Mouse (Mus musculus) mature B cell (primary cell): ENCODE data around the gene Sh3d19.

Source experiments
- in situ Hi-C: fragments of 300-500 bp; cut with MboI; formaldehyde crosslinking; loops from 2 replicates; pipeline ENCODE4 v1.14.3; 2019

Gene Sh3d19

DNA sequence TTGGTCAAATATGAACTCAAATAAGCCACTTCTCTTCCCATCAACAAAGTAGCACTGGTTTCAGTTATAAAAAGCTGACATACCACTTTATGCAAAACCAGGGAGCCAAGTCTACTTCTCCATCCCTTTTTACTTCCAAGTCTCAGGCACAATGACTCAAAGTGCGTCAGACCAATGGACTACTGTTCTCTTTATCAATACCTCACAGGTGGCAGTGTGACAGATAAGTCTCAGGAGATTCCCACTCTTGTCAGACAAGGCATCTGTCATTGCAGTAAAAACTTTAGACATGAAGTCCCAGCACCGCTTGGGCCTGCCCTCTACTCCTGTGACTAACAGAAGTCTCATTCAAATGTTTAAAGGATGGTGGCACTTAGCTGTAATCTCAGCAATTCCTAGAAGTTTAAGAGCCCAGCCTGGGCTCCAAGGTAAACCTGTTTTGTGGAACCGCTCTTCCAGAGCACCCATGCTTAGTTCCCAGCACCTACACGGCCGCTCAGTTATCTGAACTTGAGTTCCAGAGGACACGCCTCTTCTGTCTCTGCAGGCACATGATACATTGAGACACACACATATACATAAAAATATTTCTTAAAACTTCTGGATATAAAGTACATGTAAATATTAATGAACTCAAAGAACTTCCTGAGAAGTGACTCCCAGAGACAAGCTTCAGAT is 165.1 kb downstream of the Sh3d19 start:
- in situ Hi-C loops, result no loop called here

- in situ Hi-C loops, result no loop called here
These were observed 166.1 kb downstream of the Sh3d19 start for GRCm38 (mm10) chr3:86136936-86137574.

- in situ Hi-C loops, result loop anchor here (5.0 kb wide), 1 partner anchor 83 kb away; the partner anchor contains the start of gene Lrba
These were observed 168.8 kb downstream of the Sh3d19 start for GRCm38 (mm10) chr3:86139660-86140059.

- in situ Hi-C loops, result loop anchor here (5.0 kb wide), 1 partner anchor 81 kb away; the partner anchor contains the start of gene Lrba
These were observed 170.5 kb downstream of the Sh3d19 start for GRCm38 (mm10) chr3:86141366-86141765.

- in situ Hi-C loops, result loop anchor here (5.0 kb wide), 1 partner anchor 80 kb away; the partner anchor contains the start of gene Lrba
These were observed 171.0 kb downstream of the Sh3d19 start for GRCm38 (mm10) chr3:86141886-86142262.

DNA sequence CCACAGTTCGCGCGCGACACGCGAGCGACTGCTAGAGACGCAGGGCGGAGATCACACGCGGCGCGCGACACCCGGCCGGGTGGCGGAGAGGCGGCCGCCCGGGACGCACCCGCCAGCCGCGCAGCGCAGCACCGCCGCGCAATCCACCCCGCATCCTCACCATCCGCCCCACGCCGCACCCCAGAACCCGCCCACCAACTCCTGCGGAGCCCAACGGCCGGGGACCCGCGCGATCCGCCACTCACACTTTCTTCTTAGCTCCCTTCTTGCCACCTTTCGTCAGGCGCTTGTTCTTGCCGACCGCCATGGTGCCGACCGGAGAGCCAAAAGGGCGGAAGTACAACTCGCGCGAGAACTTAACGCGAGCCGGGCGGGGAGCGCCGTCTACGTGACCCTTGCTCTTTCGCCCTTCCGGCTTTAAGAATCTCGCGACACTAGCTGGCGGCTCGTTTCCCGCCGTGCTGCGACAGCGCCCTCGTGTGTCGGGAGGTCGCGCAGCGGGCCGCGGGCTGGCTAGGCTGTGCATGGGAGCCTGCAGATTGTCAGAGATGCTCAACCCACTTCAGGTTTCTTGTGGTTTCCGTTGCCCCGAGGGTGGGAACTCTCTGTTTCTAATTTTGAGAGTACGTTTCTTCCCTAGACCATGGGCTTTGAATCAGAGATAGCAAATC is 171.5 kb downstream of the Sh3d19 start, which contains the start of gene Rps3a1:
Rps3a1 (minus strand) TSS at position 440 of the 671 bp plus-strand sequence.
- in situ Hi-C loops, result loop anchor here (5.0 kb wide), 1 partner anchor 80 kb away; the partner anchor contains the start of gene Lrba

DNA sequence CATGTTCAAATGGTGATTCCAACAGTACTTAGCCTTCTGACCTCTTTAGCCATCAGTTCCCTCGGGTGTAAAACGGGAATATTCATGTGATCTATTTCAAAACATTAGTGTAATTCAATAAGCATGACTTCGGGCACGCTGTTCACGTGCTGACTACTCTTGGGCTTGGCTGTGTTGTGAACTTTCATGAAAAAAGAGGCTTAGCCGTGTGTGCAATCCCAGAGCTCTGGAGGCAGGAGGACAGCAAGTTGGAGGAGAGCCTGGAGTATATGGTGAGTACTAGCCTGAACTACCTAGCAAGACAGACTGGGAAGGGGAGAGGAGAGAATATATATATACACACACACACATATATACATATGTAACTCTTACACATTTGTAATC is 172.0 kb downstream of the Sh3d19 start:
- in situ Hi-C loops, result loop anchor here (5.0 kb wide), 1 partner anchor 79 kb away; the partner anchor contains the start of gene Lrba

GRCm38 (mm10) chr3:86143343-86143742 is 172.4 kb downstream of the Sh3d19 start:
- in situ Hi-C loops, result loop anchor here (5.0 kb wide), 1 partner anchor 79 kb away; the partner anchor contains the start of gene Lrba

- in situ Hi-C loops, result no loop called here
These were observed 178.2 kb downstream of the Sh3d19 start for GRCm38 (mm10) chr3:86149063-86149462.

DNA sequence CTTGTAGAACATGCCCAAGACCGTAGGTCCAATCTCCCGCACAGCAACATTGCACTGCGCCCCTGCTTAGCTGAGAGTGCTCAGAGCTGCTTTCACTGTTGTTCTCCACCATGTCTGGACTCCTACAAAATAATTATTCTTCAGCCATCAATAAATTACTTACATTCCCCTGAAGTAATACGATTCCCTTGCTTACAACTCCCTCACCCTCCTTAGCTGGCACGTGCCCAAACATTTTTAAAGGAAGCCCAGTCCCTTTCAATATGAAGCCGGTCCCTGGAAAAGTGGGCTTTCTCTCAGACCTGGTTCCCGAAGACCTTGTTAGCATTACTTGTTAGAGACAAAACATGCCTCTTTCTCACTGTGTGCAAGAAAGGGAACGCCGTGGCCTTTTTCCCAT is 178.6 kb downstream of the Sh3d19 start:
- in situ Hi-C loops, result no loop called here

GRCm38 (mm10) chr3:86168841-86169425 is 198.0 kb downstream of the Sh3d19 start:
- in situ Hi-C loops, result no loop called here

DNA sequence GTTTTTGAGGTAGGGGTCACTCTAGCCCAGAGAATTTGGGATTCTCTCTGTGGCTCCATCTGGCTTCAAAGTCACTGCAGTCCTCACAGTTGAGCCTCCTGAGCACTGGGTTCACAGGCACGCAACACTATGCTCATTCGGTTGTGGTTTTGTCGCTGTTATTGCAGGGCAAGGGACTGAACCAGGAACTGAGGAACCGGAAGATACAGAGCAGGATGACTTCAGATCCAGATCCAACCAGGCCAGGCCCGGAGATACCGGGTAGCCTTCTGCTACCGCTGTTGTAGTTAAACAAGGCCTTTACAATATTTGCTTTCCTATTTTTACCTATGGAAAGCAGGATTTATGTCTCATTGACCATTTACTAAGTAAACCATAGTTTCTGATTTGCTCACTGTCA is 208.8 kb downstream of the Sh3d19 start:
- in situ Hi-C loops, result no loop called here
